Comparison of ENCODE assay signal across 20 mouse cellular contexts in genomic region chr13:10630467-10630866, GRCm38 (mm10).
"Had no signal": no experiment of that assay in that cellular context is flagged by ENCODE, and none has a peak within 500 bp of the region (broad histone marks: within the 10 kb centered on the region; RNA-seq: fewer than 3 reads in every experiment).

No protein-coding gene starts in this region.

- ATAC-seq: liver, embryonic 12.5 days; lung, postnatal 0 days had no signal

- H3K27me3 ChIP-seq: limb, embryonic 13.5 days; liver, embryonic 12.5 days; liver, embryonic 15.5 days; neural tube, embryonic 13.5 days; stomach, embryonic 15.5 days had no signal

- H3K4me2 ChIP-seq: limb, embryonic 13.5 days; liver, embryonic 12.5 days; liver, embryonic 15.5 days; neural tube, embryonic 13.5 days; stomach, embryonic 15.5 days had no signal

- H3K9me3 ChIP-seq: limb, embryonic 10.5 days; limb, embryonic 13.5 days; liver, embryonic 12.5 days; liver, embryonic 15.5 days; neural tube, embryonic 13.5 days; stomach, embryonic 15.5 days had no signal

- H3K4me1 ChIP-seq: limb, embryonic 10.5 days; limb, embryonic 13.5 days; liver, embryonic 12.5 days; liver, embryonic 15.5 days; neural tube, embryonic 13.5 days; stomach, embryonic 15.5 days had no signal

- H3K9ac ChIP-seq: limb, embryonic 13.5 days; liver, embryonic 12.5 days; liver, embryonic 15.5 days; neural tube, embryonic 13.5 days; stomach, embryonic 15.5 days had no signal

- DNase-seq: kidney, adult 2 months; kidney, postnatal 25 days; layer of hippocampus, adult 9-11 months; liver; lung, adult 18-20 months; retina, postnatal 1 day; right cerebral cortex, postnatal 25 days; spleen, adult 18-20 months; thymus, postnatal 25 days had no signal

- H3K27ac ChIP-seq: kidney, postnatal 0 days; layer of hippocampus, adult 2 months; limb, embryonic 10.5 days; limb, embryonic 13.5 days; liver, embryonic 12.5 days; liver, embryonic 15.5 days; macrophage; neural tube, embryonic 13.5 days; stomach, embryonic 15.5 days had no signal

- H3K36me3 ChIP-seq: limb, embryonic 10.5 days; limb, embryonic 13.5 days; liver, embryonic 12.5 days; liver, embryonic 15.5 days; neural tube, embryonic 13.5 days; stomach, embryonic 15.5 days had no signal

- H3K4me3 ChIP-seq: layer of hippocampus, adult 2 months; limb, embryonic 10.5 days; limb, embryonic 13.5 days; liver, embryonic 12.5 days; liver, embryonic 15.5 days; myocyte; neural tube, embryonic 13.5 days; stomach, embryonic 15.5 days had no signal
